Mouse (Mus musculus) lung, adult 18-20 months (tissue): ENCODE results near the gene Rnf185.

ENCODE experiments used
- DNase-seq, 2 experiments: peaks; one replicate each; pipeline ENCODE4 v3.0.0; 2022; ENCODE audit warnings: mixed read lengths in 2 of 2

The Rnf185 gene

GRCm38 (mm10) chr11:3392526-3392925, 59.6 kb downstream of the Rnf185 start:
- DNase-seq, result peak; percentile 53 to 71

- no peak for DNase-seq
These were observed 61.4 kb downstream of the Rnf185 start for GRCm38 (mm10) chr11:3390789-3391188.

- DNase-seq, result no peak
These were observed 62.2 kb downstream of the Rnf185 start for GRCm38 (mm10) chr11:3389996-3390395.

GRCm38 (mm10) chr11:3387482-3388196, 64.5 kb downstream of the Rnf185 start:
- DNase-seq, result no peak

- peak; percentile 86 to 90 for DNase-seq
These were observed 65.2 kb downstream of the Rnf185 start for GRCm38 (mm10) chr11:3386941-3387368.

GRCm38 (mm10) chr11:3382602-3383594, 69.3 kb downstream of the Rnf185 start:
- no peak for DNase-seq

GRCm38 (mm10) chr11:3381148-3381814, 70.9 kb downstream of the Rnf185 start:
- DNase-seq, result no peak

GRCm38 (mm10) chr11:3379427-3379826, 72.7 kb downstream of the Rnf185 start:
- DNase-seq, result no peak

- no peak for DNase-seq
These were observed 77.4 kb downstream of the Rnf185 start for GRCm38 (mm10) chr11:3374741-3375140.

GRCm38 (mm10) chr11:3374293-3374645, 77.9 kb downstream of the Rnf185 start:
- DNase-seq, result no peak

- DNase-seq, result no peak
These were observed 78.4 kb downstream of the Rnf185 start for GRCm38 (mm10) chr11:3373591-3374292.

GRCm38 (mm10) chr11:3371599-3372295, 80.4 kb downstream of the Rnf185 start:
- no peak for DNase-seq

GRCm38 (mm10) chr11:3370928-3371598, 81.1 kb downstream of the Rnf185 start:
- peak; percentile 82 to 89 for DNase-seq

- no peak for DNase-seq
These were observed 82.0 kb downstream of the Rnf185 start for GRCm38 (mm10) chr11:3370162-3370561.

GRCm38 (mm10) chr11:3369449-3369848, 82.7 kb downstream of the Rnf185 start:
- no peak for DNase-seq

GRCm38 (mm10) chr11:3368983-3369382, 83.2 kb downstream of the Rnf185 start:
- DNase-seq, result peak; percentile 75 to 83

GRCm38 (mm10) chr11:3366411-3366810, 85.8 kb downstream of the Rnf185 start:
- peak in 1 of 2 experiments; percentile 53 for DNase-seq
